Mouse (Mus musculus) activated CD4-positive, CD25-positive, alpha-beta regulatory T cell, adult 4 months (primary cell): ENCODE data around the gene Spesp1. TPM values are rescaled to one million over a fixed set of nuclear protein-coding genes. Genes with fewer than 3 reads are reported as not detected.

ENCODE experiments used
- ATAC-seq: one replicate; pipeline ENCODE4 v1.8.0; 2017
- polyA plus RNA-seq, 2 experiments: library from polyadenylated mRNA; unstranded; fragments of 100-300 nt; shearing (Covaris generic); gene quantifications; one replicate each; pipeline ENCODE4 v1.2.1; 2017

Gene Spesp1
- not detected for polyA plus RNA-seq

DNA sequence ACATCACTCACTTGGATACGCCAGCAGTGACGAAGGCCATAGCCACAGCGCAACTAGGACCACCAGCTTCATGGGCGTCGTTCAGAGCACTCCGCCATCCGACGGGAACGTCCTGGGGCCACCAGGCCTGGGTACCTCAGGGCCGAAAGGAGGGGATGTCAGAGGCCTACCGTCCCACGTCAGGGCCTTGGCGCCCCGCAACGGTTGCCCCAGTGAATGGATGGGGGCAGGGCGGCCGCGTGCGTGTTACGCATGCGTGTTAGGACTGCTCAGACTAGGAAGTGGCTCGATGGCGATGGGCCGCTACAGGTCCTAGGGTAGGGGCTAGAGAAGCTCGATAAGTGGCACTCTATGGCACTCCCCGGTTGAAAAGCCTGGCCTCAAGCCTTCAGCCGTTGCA lies at the start of gene Spesp1:
Gene Spesp1 (minus strand): TSS at position 218 of the 400 bp plus-strand sequence.
- no peak for ATAC-seq

DNA sequence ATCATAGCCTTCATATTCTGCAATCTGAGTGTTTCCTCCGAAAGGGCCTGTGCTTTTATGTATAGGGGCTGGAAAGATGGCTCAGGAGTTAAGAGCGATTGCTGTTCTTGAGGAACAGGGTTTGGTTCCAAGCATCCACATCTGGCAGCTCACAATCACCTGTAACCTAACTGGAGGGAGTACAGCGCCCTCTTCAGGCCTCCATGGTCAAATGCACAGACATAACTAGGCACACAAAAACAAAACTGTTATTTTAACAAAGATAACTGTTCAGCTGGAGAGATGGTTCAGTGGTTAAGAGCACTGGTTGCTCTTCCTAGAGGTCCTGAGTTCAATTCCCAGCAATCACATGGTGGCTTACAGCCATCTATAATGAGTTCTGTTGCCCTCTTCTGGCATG lies 44.0 kb upstream of the Spesp1 start:
- ATAC-seq, result no peak

DNA sequence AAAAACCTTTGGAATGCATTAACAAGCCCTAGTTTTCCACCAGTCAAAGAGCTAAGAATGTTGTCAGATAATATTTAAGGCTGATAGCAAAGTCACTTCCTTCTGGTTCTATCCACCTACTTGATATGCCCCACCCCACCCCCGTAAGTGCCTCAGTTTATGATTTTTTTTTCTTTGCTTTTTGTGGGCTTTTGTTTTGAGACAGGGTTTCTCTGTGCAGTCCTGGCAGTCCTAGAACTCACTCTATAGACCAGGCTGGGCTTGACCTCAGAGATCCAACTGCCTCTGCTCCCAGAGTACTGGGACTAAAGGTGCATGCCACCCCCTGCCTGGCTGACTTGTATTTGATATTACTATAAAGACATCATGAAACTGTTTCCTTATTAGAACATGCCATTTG lies 41.8 kb upstream of the Spesp1 start:
- no peak for ATAC-seq

DNA sequence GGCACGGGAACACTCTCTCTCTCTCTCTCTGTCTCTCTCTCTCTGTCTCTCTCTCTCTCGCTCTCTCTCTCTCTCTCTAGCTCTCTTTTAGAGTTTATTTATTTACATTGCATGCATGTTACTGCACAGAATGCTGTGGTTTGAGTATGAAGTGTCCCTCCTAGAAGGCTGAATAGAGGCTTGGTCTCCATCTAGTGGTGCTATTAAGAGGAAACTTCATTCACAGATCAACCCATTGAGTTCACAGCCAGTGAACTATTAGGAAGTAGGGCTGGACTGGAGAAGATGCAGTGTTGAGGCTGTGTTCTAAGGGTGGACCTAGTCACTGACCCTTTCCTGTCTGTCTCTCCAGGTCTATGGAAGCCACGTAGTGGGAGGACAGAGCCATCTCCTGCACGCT lies 36.7 kb upstream of the Spesp1 start:
- no peak for ATAC-seq

DNA sequence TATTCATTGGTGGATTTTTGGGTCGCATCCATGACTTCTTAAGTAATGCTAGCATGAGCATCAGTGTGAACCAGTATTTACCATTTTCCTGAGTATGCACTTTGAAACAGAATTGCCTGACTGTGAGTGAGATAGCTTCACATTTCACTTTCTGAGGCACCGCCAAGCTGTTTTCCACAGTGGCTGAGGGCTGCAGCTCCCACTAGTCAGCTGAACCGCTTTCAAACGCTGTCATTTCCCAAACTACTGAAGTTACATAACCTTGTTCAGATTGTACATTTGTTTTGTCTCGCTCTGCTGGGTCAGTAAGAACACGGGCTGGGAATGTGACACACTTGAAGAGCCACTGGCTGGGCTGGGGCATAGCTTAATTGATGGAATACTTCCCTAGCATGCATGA lies 33.5 kb upstream of the Spesp1 start:
- no peak for ATAC-seq

DNA sequence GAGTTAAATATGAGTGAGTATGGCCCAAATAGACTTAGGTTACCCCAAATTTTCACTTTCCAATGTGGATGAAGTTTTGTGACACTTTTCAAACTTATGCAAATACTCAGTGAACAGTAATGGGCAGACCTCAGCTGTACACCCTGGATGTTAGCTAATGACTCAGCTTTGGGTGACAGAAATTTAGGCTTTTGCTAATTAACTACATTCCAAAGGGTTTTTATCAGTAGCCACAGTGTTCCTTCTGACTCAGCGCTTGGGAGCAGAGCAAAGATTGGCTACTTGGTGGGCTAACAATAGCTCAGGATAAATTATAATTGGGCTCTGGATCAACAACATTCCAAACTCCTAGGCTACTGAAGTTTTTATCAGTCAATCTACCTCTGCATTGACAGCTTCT lies 14.9 kb upstream of the Spesp1 start:
- ATAC-seq, result no peak

DNA sequence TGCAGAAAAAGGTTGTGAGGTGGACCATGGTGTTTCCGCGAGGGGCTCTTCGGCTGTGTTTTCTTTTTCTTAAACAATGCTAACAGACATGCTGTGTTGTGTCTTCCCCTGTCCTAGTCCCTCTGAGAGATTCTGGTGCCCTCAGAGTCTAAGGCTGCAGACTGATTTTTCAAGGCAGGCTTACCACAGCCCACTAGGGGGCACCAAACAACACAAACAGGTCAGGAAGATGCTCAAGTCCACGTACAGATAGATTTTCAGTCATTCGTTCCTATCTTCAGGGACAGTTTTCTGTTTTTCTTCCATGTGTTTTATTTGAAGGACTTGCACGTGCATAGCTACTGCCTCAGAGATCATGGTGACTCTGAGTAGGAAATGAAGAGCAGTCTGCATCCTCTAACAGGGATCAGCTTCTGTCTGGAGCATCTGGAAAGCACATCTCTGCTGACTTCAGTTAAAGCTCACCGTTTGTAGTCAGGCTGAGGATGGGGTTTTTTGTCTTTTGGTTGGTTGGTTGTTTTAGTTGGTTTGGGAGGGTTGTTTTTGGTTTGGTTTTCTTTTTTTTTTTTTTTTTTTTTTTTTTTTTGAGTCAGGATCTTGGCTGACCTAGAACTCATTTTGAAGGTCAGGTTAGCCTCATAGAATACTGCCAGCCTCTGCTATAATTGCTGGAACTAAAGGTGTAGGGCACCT lies 13.1 kb upstream of the Spesp1 start:
- peak; percentile 40 for ATAC-seq

DNA sequence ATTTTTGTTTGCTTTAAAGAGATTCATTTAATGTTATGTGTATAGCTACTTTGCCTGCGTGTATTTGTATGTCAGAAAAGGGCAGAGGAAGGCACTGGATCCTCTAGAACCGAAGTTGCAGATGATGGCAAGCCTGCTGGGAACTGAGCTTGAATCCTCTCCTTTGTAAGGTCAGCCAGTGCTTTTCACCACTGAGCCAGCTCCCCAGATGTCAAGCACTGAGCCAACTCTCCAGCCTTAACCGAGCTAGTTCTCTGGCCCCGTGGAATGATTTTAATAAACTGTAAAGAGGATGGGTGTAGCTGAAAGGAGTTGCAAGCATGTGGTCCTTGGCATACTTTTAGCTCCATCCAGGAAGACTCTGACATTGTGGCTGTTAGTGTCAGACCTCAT lies 5.6 kb upstream of the Spesp1 start:
- ATAC-seq, result no peak

DNA sequence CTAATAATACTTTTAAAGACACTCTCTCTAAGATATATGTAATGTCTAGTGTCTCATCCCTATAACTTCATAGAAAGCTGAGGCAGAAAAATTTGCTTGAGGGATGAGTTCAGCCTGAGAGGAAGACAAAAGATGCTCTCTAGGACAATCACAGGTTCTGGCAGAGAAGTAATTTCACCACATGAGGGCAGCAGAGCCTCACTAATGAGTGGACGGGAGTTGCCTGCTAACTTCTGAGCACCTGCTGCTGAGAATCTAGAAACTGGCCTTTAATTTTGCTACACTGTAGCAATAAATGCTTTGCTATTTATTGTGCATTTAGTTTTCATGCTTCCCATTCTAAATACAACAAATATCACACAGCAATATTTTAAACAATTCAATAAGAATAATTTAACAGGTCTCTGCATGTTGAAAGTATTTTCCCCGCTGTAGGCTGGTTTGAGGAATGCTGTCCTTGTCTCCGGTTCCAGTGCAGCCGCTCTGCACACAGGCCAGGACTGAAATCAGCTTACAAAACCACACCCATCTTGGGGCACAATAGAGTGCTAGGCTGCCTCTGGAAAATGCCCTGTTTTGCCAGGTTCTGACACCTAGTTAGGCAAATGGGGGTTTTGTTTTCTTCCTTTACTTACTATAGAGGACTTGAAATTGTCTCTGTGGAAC lies 5.1 kb upstream of the Spesp1 start:
- no peak for ATAC-seq

DNA sequence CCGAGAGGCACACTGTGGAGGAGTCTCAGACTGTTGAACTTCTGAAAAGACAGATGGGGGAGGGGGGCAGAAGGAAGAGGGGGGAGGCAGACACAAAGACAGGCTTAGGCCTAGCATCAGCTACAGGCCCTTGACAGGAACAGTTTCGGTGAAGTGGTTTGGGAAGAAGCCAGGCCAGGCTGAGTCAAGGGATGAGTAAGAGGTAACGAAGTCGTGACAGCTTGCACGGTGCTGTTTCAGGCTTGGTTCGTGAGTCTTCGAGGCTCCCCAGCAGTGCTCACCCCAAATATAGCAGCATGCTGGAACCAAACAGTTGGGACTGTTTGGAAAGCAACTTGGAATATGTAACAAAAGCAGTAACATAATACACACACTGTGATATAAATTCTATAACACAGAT lies 2.3 kb upstream of the Spesp1 start:
- no peak for ATAC-seq

DNA sequence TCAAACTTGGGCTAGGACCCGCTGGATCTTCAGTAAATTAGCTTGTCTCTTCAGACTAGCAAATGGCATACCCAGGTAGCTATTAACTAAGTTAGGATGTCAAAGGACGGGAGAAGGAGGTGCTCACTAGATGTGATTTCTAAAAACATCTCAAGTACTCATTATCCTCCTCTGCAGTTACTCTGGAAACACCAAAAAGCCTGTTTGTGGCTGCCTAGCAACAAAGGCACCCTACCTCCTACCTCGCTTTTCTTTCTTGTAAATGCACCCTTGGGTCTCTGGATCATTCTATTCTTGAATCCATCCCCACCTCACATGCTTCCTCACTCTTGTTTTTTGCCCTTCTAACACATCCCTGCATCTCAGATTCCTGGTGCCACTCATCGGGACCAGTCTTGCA lies 5.1 kb downstream of the Spesp1 start:
- no peak for ATAC-seq

DNA sequence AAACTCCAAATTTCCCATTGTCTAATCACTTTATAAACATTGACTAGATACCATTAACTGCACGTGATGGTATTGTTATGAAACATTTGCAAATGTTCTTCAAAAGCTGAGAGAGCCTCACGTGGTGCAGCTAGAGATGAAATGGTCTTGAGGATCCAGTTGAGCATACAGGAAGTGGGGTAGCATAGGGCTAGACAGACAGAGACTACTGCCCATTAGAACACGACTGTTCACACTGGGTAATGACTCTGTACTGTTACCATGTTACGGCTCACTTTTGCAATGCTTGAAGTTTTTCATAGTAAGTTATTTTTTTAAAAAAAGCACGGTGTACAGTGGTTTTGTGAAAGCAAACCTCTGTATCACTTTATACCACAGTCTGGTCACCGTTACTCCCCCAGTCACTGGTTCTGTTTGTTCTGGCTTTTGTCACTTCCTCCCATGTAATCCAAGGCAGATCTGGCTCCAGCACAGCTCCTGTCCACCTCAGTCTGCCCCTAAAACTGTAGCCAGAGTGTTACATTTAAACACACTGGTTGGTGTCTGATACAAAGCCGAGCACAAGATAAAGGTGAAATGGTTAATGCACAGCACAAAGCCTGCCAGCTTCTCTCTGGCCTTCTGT lies 11.1 kb downstream of the Spesp1 start:
- ATAC-seq, result no peak

DNA sequence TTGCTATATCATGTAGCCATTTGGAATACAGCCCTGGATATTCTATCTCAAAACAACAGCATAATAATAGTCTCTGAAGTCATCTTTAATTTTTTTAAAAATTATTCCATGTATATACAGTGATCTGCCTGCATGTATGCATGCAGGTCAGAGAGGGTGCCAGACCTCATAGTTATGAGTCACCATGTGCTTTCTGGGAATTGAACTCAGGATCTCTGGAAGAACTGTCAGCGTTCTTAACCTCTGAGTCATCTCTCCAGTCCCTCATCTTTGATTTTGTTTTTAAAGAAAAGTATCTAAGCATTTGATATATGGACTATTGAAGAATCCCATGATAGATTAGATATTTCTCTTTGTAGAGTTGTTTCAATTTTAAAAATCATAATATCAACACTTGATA lies 12.8 kb downstream of the Spesp1 start:
- ATAC-seq, result no peak

DNA sequence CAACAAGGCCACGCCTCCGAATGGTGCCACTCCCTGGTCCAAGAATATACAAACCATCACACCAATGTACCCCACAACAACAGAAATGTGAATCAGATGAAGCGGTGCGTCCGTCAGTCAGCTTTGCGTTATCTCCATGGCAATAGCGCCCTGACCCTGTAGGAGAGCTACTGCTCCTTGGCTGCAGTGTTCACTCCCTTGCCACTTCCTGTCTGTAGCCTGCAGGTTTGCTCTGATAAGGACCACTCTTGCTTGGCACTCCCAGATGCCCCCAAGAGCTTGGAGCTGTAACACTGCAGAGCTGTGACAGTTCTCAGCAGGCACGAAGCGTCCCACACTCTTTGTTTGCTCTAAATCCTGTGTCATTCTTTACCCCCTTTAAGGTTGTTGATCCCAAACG lies 16.7 kb downstream of the Spesp1 start:
- no peak for ATAC-seq

DNA sequence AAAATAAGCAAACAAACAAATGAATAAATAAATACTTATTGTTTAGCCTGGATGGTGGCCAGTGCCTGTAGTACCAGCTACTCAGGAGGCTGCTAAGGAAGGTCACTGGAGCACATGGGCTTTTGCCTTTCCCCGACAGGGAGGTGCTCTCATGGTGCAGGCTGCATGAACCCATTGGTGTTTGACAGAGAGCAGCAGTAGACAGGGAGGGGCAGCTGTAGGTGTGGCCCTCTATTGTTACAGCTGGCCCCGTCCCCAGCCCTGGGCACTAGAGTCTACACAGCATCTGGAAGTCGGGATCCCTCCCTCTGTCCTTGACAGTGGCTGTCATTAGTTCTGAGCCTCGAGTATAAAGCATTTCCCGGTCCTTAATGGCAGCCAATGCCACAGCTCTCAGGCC lies 18.4 kb downstream of the Spesp1 start:
- no peak for ATAC-seq

DNA sequence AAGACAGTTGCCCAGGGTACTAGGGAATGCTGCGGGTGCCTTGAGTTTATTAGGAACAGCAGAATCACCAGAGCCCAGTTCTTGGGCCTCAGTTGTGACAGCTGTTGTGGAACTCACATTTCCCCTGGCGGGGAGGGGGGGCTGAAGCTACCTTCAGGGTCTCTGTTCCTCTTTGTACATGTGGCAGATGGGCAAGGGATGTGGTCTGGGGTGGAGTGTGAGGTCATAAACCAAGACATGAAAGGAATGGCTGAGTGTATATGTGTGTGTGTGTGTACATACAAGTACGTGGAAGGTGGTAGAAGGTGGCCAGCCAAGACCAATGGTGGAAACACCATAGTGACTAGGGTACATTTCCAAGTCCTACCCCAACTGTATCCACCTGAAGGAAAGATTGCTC lies 20.6 kb downstream of the Spesp1 start:
- no peak for ATAC-seq

DNA sequence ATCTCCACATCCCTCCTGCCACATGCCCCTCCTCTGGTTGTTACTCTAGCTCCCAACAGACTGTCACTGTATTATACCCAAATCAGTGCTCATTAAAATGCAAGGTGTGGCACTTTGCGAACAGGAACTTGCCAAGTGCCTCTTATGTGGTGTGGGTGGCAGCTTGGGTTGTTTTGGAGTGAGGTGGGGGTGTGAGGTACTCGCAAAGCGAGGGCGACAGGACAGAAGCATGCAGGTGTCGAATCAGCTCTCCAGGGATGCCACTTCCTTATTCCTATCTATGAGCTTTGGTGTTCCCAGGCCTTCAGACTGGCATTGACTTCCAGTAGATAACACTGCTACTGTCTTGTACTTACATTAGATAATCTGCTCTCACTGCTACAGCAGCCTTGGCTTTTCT lies 21.0 kb downstream of the Spesp1 start:
- no peak for ATAC-seq

DNA sequence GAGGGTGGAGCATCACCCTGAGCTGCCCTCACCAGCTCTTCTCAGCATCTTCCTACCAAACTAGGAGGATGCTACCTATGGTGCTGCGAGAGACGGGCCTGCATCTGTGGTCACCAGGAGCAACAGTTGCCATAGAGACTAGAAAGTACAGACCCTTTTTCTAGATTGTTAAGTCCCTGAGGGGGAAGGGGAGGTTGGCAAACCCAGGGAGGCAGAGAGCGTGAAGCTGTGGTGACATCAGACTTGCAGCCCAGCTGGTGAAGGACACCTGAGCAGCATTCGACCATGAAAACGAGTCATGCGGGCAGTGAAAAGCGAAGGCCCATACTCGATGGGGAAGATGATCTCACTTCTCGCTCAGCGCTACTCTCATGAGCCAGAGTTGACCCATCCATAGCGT lies 24.0 kb downstream of the Spesp1 start:
- ATAC-seq, result no peak

DNA sequence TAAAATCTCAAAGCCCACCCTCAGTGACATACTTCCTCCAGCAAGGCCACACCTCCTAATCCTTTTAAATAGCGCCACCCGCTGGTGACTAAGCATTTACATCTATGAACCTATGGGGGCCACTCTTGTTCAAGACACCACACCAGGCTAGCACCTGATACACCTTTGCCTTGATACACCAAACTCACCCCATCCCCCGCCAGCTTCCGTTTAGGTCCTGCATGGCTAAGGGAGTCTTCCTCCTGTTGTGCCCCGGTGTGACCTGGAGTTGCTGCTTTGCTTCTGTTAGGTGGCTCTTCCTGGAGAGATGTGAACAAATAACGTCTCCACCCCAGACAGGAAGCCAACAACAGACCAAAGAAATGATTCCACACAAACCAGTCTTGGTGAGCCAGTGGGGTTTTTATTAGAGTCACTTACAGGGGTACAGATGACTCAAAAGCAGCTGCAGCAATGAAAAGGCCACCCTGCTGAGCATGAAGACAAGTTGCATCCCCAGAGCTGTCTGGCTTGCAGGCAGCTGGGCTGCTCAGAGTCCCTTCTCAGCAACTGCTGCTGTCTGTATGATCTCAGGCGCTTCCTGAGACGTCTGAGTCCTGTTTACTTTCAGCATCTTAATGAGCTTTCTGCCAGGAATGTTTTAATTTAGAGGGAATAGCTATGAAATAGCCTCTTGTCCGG lies 26.0 kb downstream of the Spesp1 start:
- ATAC-seq, result no peak

DNA sequence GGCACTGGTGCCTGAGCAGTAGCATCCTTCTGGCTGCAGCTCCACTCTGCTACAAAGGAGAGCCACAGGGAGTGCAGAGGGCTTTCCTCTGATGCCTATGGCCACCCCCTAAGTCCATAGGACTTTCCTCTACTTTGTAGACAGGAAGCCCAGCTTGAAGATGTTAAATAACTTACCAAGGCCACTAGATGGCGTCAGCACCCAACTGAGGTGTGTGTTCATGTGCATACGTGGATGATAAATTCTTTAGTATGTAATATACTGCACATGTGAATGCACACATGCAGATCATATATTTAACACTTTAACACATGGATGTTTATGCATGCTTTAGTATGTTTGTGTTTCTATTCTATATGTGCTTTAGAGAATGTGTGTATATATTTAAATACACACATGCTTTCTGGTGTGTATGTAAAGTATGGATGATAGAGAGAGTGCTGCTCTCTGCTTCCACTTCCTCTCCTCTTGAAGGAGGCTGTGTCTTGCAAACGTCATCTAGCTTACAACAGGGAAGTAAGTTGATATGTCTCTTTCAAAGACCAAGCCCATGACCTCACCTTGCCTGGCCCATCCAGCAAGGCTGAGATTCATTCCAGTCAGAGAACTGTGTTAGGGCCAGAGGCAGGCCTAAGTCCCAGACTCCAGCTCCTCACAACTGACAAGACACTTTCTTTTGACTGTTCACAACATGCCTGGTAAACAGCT lies 28.1 kb downstream of the Spesp1 start:
- ATAC-seq, result no peak

DNA sequence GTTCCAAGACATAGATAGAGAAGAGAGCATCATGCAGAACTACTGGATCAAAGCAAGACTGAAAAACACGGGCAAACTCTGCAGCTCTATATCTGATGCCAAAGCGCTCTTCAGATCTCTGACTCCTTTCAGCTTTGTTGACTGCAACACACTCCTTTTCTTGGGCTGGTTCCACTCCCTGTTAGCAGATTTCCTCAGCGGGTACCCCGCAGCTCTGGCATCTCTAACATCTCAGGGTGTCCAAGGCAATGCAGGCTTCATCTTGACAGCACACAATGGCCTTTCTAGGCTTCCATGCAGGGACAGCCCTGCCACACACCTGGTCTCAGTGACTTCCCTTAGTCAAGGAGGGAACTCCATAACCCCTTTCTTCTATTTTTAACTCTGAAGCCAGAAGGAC lies 31.7 kb downstream of the Spesp1 start:
- no peak for ATAC-seq

DNA sequence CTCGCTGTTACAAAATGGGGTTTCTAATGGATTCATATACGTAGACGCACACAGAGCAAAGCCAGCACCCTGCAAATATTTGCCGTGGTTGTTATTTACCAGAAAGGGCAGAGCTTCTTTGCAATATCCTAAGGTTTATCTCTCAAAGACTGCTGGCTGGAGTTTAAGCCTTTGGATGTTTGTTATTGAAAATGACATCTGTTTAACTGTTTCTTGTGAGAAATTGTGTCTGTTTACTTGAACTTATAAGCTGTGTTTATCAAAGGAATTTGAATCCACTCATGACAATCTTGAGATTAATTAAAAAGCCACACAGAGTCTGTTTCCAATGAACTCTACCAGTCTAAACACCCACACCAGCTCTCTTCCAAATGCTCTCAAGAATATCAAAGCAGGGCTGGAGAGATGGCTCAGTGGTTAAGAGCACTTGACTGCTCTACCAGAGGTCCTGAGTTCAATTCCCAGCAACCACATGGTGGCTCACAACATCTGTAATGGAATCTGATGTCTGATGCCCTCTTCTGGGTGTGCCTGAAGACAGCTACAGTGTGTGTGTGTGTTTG lies 35.5 kb downstream of the Spesp1 start:
- no peak for ATAC-seq
